Mouse (Mus musculus) thymus, adult 2 months (tissue): Measurements from ENCODE around the gene Prodh2. TPM values are rescaled to one million over a fixed set of nuclear protein-coding genes. Genes with fewer than 3 reads are reported as not detected.

Source experiments
- DNase-seq: peaks from one replicate; pipeline ENCODE4 v3.0.0; 2021
- H3K27ac ChIP-seq: fragments of 200-500 bp; 2 replicates; pipeline ENCODE4 v1.5.1; 2012; ENCODE audit warnings: low read length, control low read depth; ENCODE audit not compliant: control insufficient read depth, insufficient read depth
- H3K27me3 ChIP-seq: fragments of 200-500 bp; 2 replicates; pipeline ENCODE4 v1.6.1; 2012; ENCODE audit warnings: mild to moderate bottlenecking, low read length, moderate library complexity, mixed read lengths; ENCODE audit not compliant: control insufficient read depth, insufficient read depth
- H3K36me3 ChIP-seq: fragments of 200-500 bp; 2 replicates; pipeline ENCODE4 v1.6.1; 2012; ENCODE audit warnings: mild to moderate bottlenecking, low read length, moderate library complexity; ENCODE audit not compliant: control insufficient read depth, insufficient read depth
- H3K4me1 ChIP-seq: fragments of 200-500 bp; replicated peaks from 2 replicates; pipeline ENCODE4 v1.6.1; 2012; ENCODE audit warnings: low read length; ENCODE audit not compliant: control insufficient read depth, insufficient read depth
- H3K4me3 ChIP-seq: fragments of 200-500 bp; 2 replicates; pipeline ENCODE4 v1.5.1; 2012; ENCODE audit warnings: mild to moderate bottlenecking, low read length, control low read depth, moderate library complexity; ENCODE audit not compliant: control insufficient read depth, insufficient read depth
- CTCF ChIP-seq: fragments of 200-500 bp; IDR thresholded peaks from 2 replicates; pipeline ENCODE4 v1.5.1; 2012; ENCODE audit warnings: mild to moderate bottlenecking, control low read depth, low read length, moderate library complexity, borderline replicate concordance; ENCODE audit not compliant: control insufficient read depth, poor library complexity, insufficient read depth; ENCODE audit errors: extremely low read depth
- POLR2A ChIP-seq: fragments of 200-500 bp; IDR thresholded peaks from 2 replicates; pipeline ENCODE4 v1.6.1; 2012; ENCODE audit warnings: mild to moderate bottlenecking, low read length, control low read depth, moderate library complexity; ENCODE audit not compliant: control insufficient read depth, poor library complexity, insufficient read depth; ENCODE audit errors: extremely low read depth
- WGBS: fragments of 180-500 bp; shearing (Covaris S2); methylation state at CpG from one replicate; pipeline ENCODE4 v1.1.7; 2018; 5-methylcytosine and 5-hydroxymethylcytosine counted together
- polyA plus RNA-seq: library from polyadenylated mRNA; depleted of rRNA; stranded (reverse); fragments of >200 nt; gene quantifications from 2 replicates; pipeline ENCODE4 v1.2.3, GENCODE M21; 2012

The Prodh2 gene
- polyA plus RNA-seq, 1 experiment, result 0.13 TPM

- DNase-seq, result peak; percentile 96
- Histone ChIP-seq H3K4me3 (peak within 1 kb of the TSS; percentile 80), H3K36me3 (peaks cover 13% of the 10 kb centered on the region), H3K27ac (no peak within 1 kb of the TSS), H3K4me1 (peaks cover 12% of the 10 kb centered on the region), H3K27me3 (no peaks in the 10 kb centered on the region)
- TF ChIP-seq CTCF, result 0 out of 2 replicates have a peak, but pooled peaks have one; percentile 20
- TF ChIP-seq POLR2A, result 0 out of 2 replicates have a peak, but pooled peaks have one; percentile 15
- under 1% methylated on average over 71 of the region's 84 CpGs for WGBS
Observed at GRCm38 (mm10) chr7:30534633-30535577, 41.5 kb downstream of the Prodh2 start, which contains the start of gene Arhgap33. Gene Arhgap33 (minus strand): TSS chr7:30535060.

GRCm38 (mm10) chr7:30540572-30540971, 47.1 kb downstream of the Prodh2 start:
- TF ChIP-seq CTCF (no peak), POLR2A (no peak)
- no peak overlapping the region for H3K4me3 ChIP-seq
- H3K4me1 ChIP-seq, result peaks cover 1% of the 10 kb centered on the region; the same call in 1 of the 2 replicates
- WGBS, result 99% methylated on average over 7 of the region's 7 CpGs
- H3K27me3 ChIP-seq, result no peaks in the 10 kb centered on the region
- DNase-seq, result no peak
- no peaks in the 10 kb centered on the region for H3K36me3 ChIP-seq
- H3K27ac ChIP-seq, result no peak overlapping the region

GRCm38 (mm10) chr7:30544327-30544726, 50.9 kb downstream of the Prodh2 start:
- H3K36me3 ChIP-seq, result peaks cover 5% of the 10 kb centered on the region
- 96% methylated on average over 2 of the region's 2 CpGs for WGBS
- H3K4me3 ChIP-seq, result no peak overlapping the region
- no peak overlapping the region for H3K27ac ChIP-seq
- H3K27me3 ChIP-seq, result no peaks in the 10 kb centered on the region
- no peaks in the 10 kb centered on the region for H3K4me1 ChIP-seq
- no peak for DNase-seq
- TF ChIP-seq POLR2A (no peak), CTCF (no peak)

- no peaks in the 10 kb centered on the region for H3K27me3 ChIP-seq
- peaks cover 5% of the 10 kb centered on the region for H3K36me3 ChIP-seq
- no peak overlapping the region for H3K27ac ChIP-seq
- H3K4me3 ChIP-seq, result no peak overlapping the region
- 89% methylated on average over 2 of the region's 2 CpGs for WGBS
- TF ChIP-seq POLR2A (no peak), CTCF (no peak)
- peaks cover 11% of the 10 kb centered on the region for H3K4me1 ChIP-seq
- no peak for DNase-seq
Observed at GRCm38 (mm10) chr7:30549880-30550279, 56.5 kb downstream of the Prodh2 start.

GRCm38 (mm10) chr7:30550603-30551002, 57.2 kb downstream of the Prodh2 start:
- DNase-seq, result no peak
- Histone ChIP-seq H3K36me3 (peaks cover 13% of the 10 kb centered on the region), H3K27me3 (no peaks in the 10 kb centered on the region), H3K4me1 (peaks cover 11% of the 10 kb centered on the region), H3K27ac (no peak overlapping the region), H3K4me3 (no peak overlapping the region)
- 97% methylated on average over 1 of the region's 1 CpGs for WGBS
- TF ChIP-seq CTCF (no peak), POLR2A (no peak)

- peaks cover 13% of the 10 kb centered on the region for H3K36me3 ChIP-seq
- no peaks in the 10 kb centered on the region for H3K27me3 ChIP-seq
- peaks cover 11% of the 10 kb centered on the region for H3K4me1 ChIP-seq
- DNase-seq, result no peak
- under 1% methylated on average over 10 of the region's 10 CpGs for WGBS
- peak overlapping the region; percentile 97 for H3K27ac ChIP-seq
- TF ChIP-seq POLR2A (no peak), CTCF (no peak)
- H3K4me3 ChIP-seq, result peak overlapping the region; percentile 89
Observed at GRCm38 (mm10) chr7:30551445-30552101, 58.2 kb downstream of the Prodh2 start.
